Mouse (Mus musculus) G1E (cell line): ENCODE measurements at regions not wholly inside any gene's neighbourhood (a gene's known extent, or its start where the extent isn't known, plus 50 kb on each side); places are given as distances from the start of the nearest gene placed in this dataset.

Experiments
- CTCF ChIP-seq: IDR thresholded peaks from 2 replicates; pipeline ENCODE4 v1.5.1; 2012; ENCODE audit warnings: low read depth, low read length, inconsistent platforms, mixed read lengths
- GATA1 ChIP-seq: IDR thresholded peaks from 2 replicates; pipeline ENCODE4 v1.6.1; 2012; ENCODE audit warnings: borderline replicate concordance, low read length, inconsistent platforms, mixed read lengths
- GATA2 ChIP-seq: IDR thresholded peaks from 2 replicates; pipeline ENCODE4 v1.6.1; 2012; ENCODE audit warnings: low read depth, low read length, inconsistent platforms, borderline replicate concordance
- TAL1 ChIP-seq: conservative IDR thresholded peaks from 2 replicates; pipeline ENCODE4 v1.6.1; 2012; ENCODE audit warnings: low read depth, low read length, inconsistent platforms, mixed read lengths

- no peak for TF ChIP-seq CTCF
- TF ChIP-seq GATA1: no peak
- TF ChIP-seq TAL1: no peak
- no peak for TF ChIP-seq GATA2
Observed at GRCm38 (mm10) chr1:35615131-35615530, 453.1 kb upstream of the Hs6st1 start.
